Mouse (Mus musculus) embryonic facial prominence, embryonic 15.5 days (tissue): ENCODE measurements around the gene Xpot. TPM values are rescaled to one million over a fixed set of nuclear protein-coding genes. Genes with fewer than 3 reads are reported as not detected.

Experiments used
- ATAC-seq: fragments of 200-750 bp; cut with Nextera tagmentation; 2 replicates; pipeline ENCODE4 v1.8.0; 2017; ENCODE audit warnings: low read depth, moderate TSS enrichment; ENCODE audit not compliant: insufficient number of reproducible peaks, low FRiP score, low TSS enrichment
- H3K27ac ChIP-seq: fragments of 300-500 bp; sonication (generic); replicated peaks from 2 replicates; pipeline ENCODE4 v1.5.1; 2015; ENCODE audit warnings: mild to moderate bottlenecking, inconsistent platforms
- H3K27me3 ChIP-seq: fragments of 300-500 bp; sonication (generic); 2 replicates; pipeline ENCODE4 v1.6.1; 2015; ENCODE audit warnings: inconsistent platforms
- H3K36me3 ChIP-seq: fragments of 300-500 bp; sonication (generic); 2 replicates; pipeline ENCODE4 v1.6.1; 2015; ENCODE audit warnings: mild to moderate bottlenecking, inconsistent platforms
- H3K4me1 ChIP-seq: fragments of 300-500 bp; sonication (generic); 2 replicates; pipeline ENCODE4 v1.6.1; 2015; ENCODE audit warnings: inconsistent platforms
- H3K4me2 ChIP-seq: fragments of 300-500 bp; sonication (generic); replicated peaks from 2 replicates; pipeline ENCODE4 v1.6.1; 2015; ENCODE audit warnings: mild to moderate bottlenecking, inconsistent platforms
- H3K4me3 ChIP-seq: fragments of 300-500 bp; sonication (generic); replicated peaks from 2 replicates; pipeline ENCODE4 v1.5.1; 2015; ENCODE audit warnings: mild to moderate bottlenecking, inconsistent platforms
- H3K9ac ChIP-seq: fragments of 300-500 bp; sonication (generic); 2 replicates; pipeline ENCODE4 v1.6.1; 2015; ENCODE audit warnings: inconsistent platforms
- H3K9me3 ChIP-seq: fragments of 300-500 bp; sonication (generic); replicated peaks from 2 replicates; pipeline ENCODE4 v1.6.1; 2016; ENCODE audit warnings: inconsistent platforms
- WGBS: fragments of 180-500 bp; shearing (Covaris S2); methylation state at CpG from one replicate; pipeline ENCODE4 v1.1.7; 2015; 5-methylcytosine and 5-hydroxymethylcytosine counted together
- microRNA-seq: library from miRNA; unstranded; fragments of <30 nt; microRNA quantifications from one replicate; pipeline ENCODE4, GENCODE M21; 2016; ENCODE audit warnings: borderline number of aligned reads
- polyA plus RNA-seq: library from polyadenylated mRNA; unstranded; fragments of >200 nt; fragmentation: Nextera tagmentation; extraction: Ambion mirVana; gene quantifications from 2 replicates; pipeline ENCODE4 v1.2.1, GENCODE M21; 2015

Gene Xpot
- polyA plus RNA-seq, 1 experiment from 2014 or later: 45.7 TPM

GRCm38 (mm10) chr10:121547162-121547561 lies 79.0 kb downstream of the Xpot start:
- no peak overlapping the region for H3K4me3 ChIP-seq
- no peaks in the 10 kb centered on the region for H3K27me3 ChIP-seq
- H3K4me1 ChIP-seq: no peaks in the 10 kb centered on the region
- no peak overlapping the region for H3K27ac ChIP-seq
- no peak overlapping the region for H3K4me2 ChIP-seq
- peaks cover 61% of the 10 kb centered on the region for H3K36me3 ChIP-seq
- 74% methylated on average over 6 of the region's 6 CpGs for WGBS
- H3K9me3 ChIP-seq: no peaks in the 10 kb centered on the region
- no peak overlapping the region for H3K9ac ChIP-seq
- ATAC-seq: no peak

DNA sequence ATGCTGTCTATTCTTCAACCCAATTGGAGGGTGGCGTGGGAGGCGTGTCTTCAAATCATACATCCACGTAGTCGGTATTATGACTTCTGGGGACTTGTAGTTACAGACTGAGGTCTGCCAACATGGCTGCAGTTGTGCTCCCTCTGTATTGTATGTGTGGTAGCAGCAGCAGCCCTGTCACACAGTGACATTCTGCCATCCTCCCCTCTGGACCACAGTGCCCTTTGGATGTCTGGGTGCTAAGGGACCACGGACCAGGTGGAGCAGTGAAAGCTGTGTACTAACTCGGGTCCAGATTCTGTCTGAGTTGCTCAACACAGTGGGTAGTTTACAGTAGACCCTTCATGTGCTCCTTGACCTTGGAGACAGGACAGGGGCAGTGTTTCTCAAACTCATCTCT lies 82.6 kb downstream of the Xpot start:
- Histone ChIP-seq H3K4me3 (no peak overlapping the region), H3K4me2 (no peak overlapping the region), H3K27ac (no peak overlapping the region), H3K4me1 (no peaks in the 10 kb centered on the region), H3K27me3 (no peaks in the 10 kb centered on the region), H3K9ac (no peak overlapping the region), H3K36me3 (peaks cover 28% of the 10 kb centered on the region), H3K9me3 (no peaks in the 10 kb centered on the region)
- WGBS: 92% methylated on average over 6 of the region's 6 CpGs
- no peak for ATAC-seq

- no peak overlapping the region for H3K9ac ChIP-seq
Measured at GRCm38 (mm10) chr10:121542156-121542555, 84.0 kb downstream of the Xpot start.

More at GRCm38 (mm10) chr10:121542156-121542555, 84.0 kb downstream of the Xpot start:
- no peak overlapping the region for H3K4me2 ChIP-seq
- H3K9me3 ChIP-seq: no peaks in the 10 kb centered on the region
- H3K27ac ChIP-seq: no peak overlapping the region
- WGBS: 87% methylated on average over 3 of the region's 3 CpGs
- no peaks in the 10 kb centered on the region for H3K27me3 ChIP-seq
- ATAC-seq: no peak
- H3K4me1 ChIP-seq: no peaks in the 10 kb centered on the region
- peaks cover 15% of the 10 kb centered on the region for H3K36me3 ChIP-seq
- H3K4me3 ChIP-seq: no peak overlapping the region

Small RNAs within 50 kb of the gene (microRNA-seq; reads per million reads assigned to microRNA genes)
- not detected for gene Gm24330

Other genes with a start within 250 kb of the Xpot start
- 20.3 and 21.0 TPM in 2 replicates for gene Rassf3, start 150.0 kb downstream of the Xpot start, polyA plus RNA-seq
- gene Tbk1, start 39.5 kb downstream of the Xpot start, polyA plus RNA-seq: 28.6 and 34.5 TPM in 2 replicates
- 2.5 and 2.6 TPM in 2 replicates for gene D930020B18Rik, start 15.3 kb upstream of the Xpot start, polyA plus RNA-seq
- 2.9 and 3.2 TPM in 2 replicates for gene BC048403, start 113.6 kb upstream of the Xpot start, polyA plus RNA-seq